Mouse (Mus musculus): Measurements from ENCODE around the gene Gigyf2.

DNA sequence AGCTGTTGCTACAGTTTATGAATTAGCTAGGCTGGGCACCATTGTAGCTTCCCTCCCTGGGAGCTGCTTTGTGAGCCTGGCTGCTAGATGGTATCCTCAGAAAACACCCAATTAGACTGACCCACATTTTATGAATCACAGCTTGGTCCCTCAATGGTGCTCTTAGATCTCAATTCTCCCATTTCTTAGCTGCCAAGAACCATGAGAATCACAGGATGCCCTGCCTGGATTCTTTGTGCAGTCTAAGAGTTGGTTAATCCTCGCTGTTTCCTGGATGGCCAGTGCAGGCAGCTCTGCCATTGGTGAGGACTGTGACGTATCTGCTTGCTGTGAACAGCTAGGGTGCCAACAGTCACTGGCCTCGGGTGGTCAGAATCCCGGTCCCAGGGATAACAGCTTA, 166.7 kb downstream of the Gigyf2 start:
- TF ChIP-seq TCF3 (IDR thresholded peaks at IDR 0.05; ENCODE audit: insufficient read length, low read depth): no peak
- TF ChIP-seq E2F4 (IDR thresholded peaks at IDR 0.05; ENCODE audit: insufficient read depth): no peak
- no peak for TF ChIP-seq POLR2A (IDR thresholded peaks at IDR 0.05; ENCODE audit: insufficient read length, low read depth)
- no peak for TF ChIP-seq TCF12 (IDR thresholded peaks at IDR 0.05; ENCODE audit: insufficient read depth, poor library complexity, severe bottlenecking)

Measured in myocyte (in vitro differentiated cells).